Mouse (Mus musculus): ENCODE data around the gene Ifi206. TPM values are rescaled to one million over a fixed set of nuclear protein-coding genes. Genes with fewer than 3 reads are reported as not detected.

Ifi206 gene
- polyA plus RNA-seq (2012; ENCODE audit: low replicate concordance), result 0.43 and 0.98 TPM in 2 replicates

GRCm38 (mm10) chr1:173490812-173491480, at the start of gene Ifi206:
Ifi206 (minus strand) TSS chr1:173491041.

DNA sequence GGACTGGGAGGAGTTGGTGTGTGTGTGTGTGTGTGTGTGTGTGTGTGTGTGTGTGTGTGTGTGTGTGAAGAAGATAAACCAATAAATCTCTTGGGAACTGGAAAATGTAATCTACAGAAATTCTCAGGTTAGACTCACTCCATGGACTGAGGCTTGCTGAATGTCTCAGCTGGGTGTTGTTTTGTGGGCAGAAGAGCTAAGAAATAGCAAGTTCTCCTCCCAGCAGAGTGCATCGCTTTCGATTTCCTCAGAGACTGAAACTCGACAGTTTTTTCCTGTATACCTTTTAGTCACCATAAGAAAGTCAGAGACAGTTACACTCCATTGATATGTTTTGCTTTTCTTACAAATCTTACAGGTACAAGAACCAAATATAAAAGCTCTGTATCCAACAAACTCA, 45.0 kb upstream of the Ifi206 start, which contains the start of gene Ifi214:
Ifi214 (minus strand) TSS at position 167 of the 400 bp plus-strand sequence.

Other genes with a start within 250 kb of the Ifi206 start
- gene Olfr418, start 225.0 kb downstream of the Ifi206 start, polyA plus RNA-seq (2012; ENCODE audit: low replicate concordance), result not detected in 2 replicates
- gene Mptx2, start 213.3 kb downstream of the Ifi206 start, polyA plus RNA-seq (2012; ENCODE audit: low replicate concordance), result not detected in 2 replicates
- gene Ackr1, start 157.3 kb downstream of the Ifi206 start, polyA plus RNA-seq (2012; ENCODE audit: low replicate concordance), result 0.12 and 2.1 TPM in 2 replicates
- 3.6 and 7.1 TPM in 2 replicates for gene Aim2, start 140.2 kb downstream of the Ifi206 start, polyA plus RNA-seq (2012; ENCODE audit: low replicate concordance)
- gene Cadm3, start 123.3 kb downstream of the Ifi206 start, polyA plus RNA-seq (2012; ENCODE audit: low replicate concordance), result 1.6 and 7.1 TPM in 2 replicates
- 1.1 and 3.0 TPM in 2 replicates for gene Ifi214, start 44.9 kb upstream of the Ifi206 start, polyA plus RNA-seq (2012; ENCODE audit: low replicate concordance)
- 0.13 and 0.17 TPM in 2 replicates for gene Ifi213, start 108.2 kb upstream of the Ifi206 start, polyA plus RNA-seq (2012; ENCODE audit: low replicate concordance)
- gene Ifi209, start 139.9 kb upstream of the Ifi206 start, polyA plus RNA-seq (2012; ENCODE audit: low replicate concordance), result 0.62 and 5.1 TPM in 2 replicates
- 1.4 and 2.0 TPM in 2 replicates for gene Ifi208, start 182.6 kb upstream of the Ifi206 start, polyA plus RNA-seq (2012; ENCODE audit: low replicate concordance)

All from hematopoietic multipotent progenitor cell, adult 10-12 weeks (in vitro differentiated cells).